Mouse (Mus musculus): ENCODE data around the gene Hnmt. TPM values are rescaled to one million over a fixed set of nuclear protein-coding genes. Genes with fewer than 3 reads are reported as not detected.

Gene Hnmt
- total and polyA plus RNA-seq, 3 experiments: 0.13 to 0.64 TPM; not detected in 1

DNA sequence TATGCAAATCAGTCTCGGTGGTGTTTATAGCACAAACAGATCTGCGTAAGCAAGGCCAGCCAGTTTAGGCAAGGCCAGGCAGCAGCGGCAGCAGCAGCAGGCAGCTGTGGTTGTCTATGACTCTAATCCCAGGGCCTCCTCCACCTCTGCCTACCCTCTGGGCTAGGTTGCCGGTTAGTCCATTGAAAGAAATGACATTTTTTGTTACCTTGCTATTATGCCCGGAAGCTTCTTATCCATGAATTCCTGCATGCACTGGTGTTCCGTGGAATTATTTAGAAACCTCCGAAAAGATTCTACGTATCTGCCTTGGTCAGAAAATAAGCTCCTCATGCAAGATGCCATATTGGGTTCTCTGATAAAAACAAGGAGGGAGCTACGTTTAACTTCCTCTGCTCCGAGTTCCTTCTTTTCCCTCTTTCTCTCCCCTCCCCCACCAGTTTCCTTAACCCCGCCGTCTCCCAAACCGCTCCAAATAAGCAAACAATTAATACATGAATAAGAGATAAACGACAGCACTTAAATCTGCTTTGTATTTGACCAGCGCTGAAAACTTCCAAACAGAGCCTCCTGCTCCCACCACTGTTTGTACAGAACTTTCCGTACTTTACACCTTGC is 605 bp downstream of the Hnmt start:
- Histone ChIP-seq H3K9ac (ENCODE audit: insufficient read depth, low read depth) (peak overlapping the region; percentile 57), H3K27ac (ENCODE audit: insufficient read depth, low read depth) (no peak overlapping the region), H3K4me2 (ENCODE audit: insufficient read depth, low read depth, poor library complexity, severe bottlenecking) (peak overlapping the region; percentile 83), H3K4me1 (ENCODE audit: control insufficient read depth in 1 of 2, insufficient read depth in 2 of 2) (no peaks in the 10 kb centered on the region), H3K36me3 (replicated peaks in 1 of 2; ENCODE audit: control insufficient read depth in 1 of 2, insufficient read depth in 1 of 2, low read length in 1 of 2) (no peaks in the 10 kb centered on the region), H3K79me2 (replicated peaks; ENCODE audit: control insufficient read depth, extremely low read depth, insufficient read depth, poor library complexity, severe bottlenecking) (no peaks in the 10 kb centered on the region), H3K9me3 (replicated peaks; ENCODE audit: low read length) (no peaks in the 10 kb centered on the region), H3K27me3 (replicated peaks) (no peaks in the 10 kb centered on the region), H3K4me3 (replicated peaks in 1 of 3; ENCODE audit: low read depth in 2 of 3, low read length in 2 of 3, poor library complexity in 1 of 3) (no peak overlapping the region)
- DNase-seq (ENCODE audit: extremely low read depth): no peak
- TF ChIP-seq BHLHE40 (IDR thresholded peaks at IDR 0.05; ENCODE audit: low read depth, low read length): no peak
- 0 out of 2 replicates have a peak, but pooled peaks have one; percentile 19 for TF ChIP-seq TCF12 (IDR thresholded peaks at IDR 0.05; ENCODE audit: low read depth, low read length)
- in situ Hi-C loops (cut with MboI; ENCODE audit: low pct_ligation_motif_present, low pct_unique_long_range_greater_than_20kb, low sequenced_read_pairs) (no loop called here), dilution Hi-C loops (cut with MboI; ENCODE audit: extremely low pct_ligation_motif_present, extremely low pct_unique_long_range_greater_than_20kb, low sequenced_read_pairs) (no loop called here)

DNA sequence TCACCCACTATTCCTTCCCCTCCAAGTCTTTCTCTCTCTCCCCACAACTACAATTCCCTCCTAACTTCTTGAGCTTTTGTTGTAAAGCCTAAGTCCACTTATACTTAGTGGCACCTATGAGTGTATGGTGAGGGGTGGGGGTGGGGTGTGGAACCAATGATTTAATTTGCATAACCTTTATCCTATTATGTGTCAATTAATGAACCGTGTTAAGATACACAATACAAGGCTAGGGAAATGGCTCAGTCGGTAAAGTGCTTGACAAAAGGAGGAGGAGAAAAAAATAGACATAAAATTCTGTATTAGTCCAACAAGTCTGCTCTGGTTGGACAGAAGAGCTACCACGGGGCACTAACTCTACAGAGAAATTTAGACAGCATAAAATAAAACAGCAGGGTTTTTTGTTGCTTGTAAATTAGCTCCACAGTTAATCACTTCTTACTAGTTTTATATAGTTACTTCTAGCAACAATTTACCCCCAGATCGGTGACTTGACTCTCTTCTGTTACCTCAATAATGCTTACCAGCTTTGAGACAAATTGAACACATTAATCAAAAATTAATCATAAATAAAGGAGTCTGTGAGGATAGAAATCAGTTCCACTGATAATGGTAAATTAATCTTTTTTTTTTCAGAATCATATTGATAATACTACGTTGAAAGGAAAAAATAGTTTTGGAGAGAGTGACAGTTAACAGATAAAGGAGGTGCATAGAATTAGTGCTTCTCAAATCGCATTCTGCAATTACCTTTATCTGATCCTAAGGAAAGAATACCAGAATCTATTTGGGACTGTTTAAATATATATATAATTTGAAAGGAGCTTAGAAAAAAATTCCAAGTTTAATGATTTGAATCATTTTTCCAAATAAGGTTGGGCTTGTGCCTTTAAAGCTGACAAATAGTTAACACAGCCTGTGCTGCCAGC is 1.4 kb downstream of the Hnmt start:
- dilution Hi-C loops (cut with MboI; ENCODE audit: extremely low pct_ligation_motif_present, extremely low pct_unique_long_range_greater_than_20kb, low sequenced_read_pairs): no loop called here
- Histone ChIP-seq H3K79me2 (replicated peaks; ENCODE audit: control insufficient read depth, extremely low read depth, insufficient read depth, poor library complexity, severe bottlenecking) (no peaks in the 10 kb centered on the region), H3K4me2 (ENCODE audit: insufficient read depth, low read depth, poor library complexity, severe bottlenecking) (no peak overlapping the region), H3K36me3 (replicated peaks in 1 of 2; ENCODE audit: control insufficient read depth in 1 of 2, insufficient read depth in 1 of 2, low read length in 1 of 2) (no peaks in the 10 kb centered on the region), H3K9me3 (replicated peaks; ENCODE audit: low read length) (no peaks in the 10 kb centered on the region), H3K4me3 (replicated peaks in 1 of 3; ENCODE audit: low read depth in 2 of 3, low read length in 2 of 3, poor library complexity in 1 of 3) (no peak overlapping the region), H3K4me1 (ENCODE audit: control insufficient read depth in 1 of 2, insufficient read depth in 2 of 2) (peaks cover 3 to 4% of the 10 kb centered on the region in 2 experiments; a peak in 1 of 4 replicates), H3K27me3 (replicated peaks) (no peaks in the 10 kb centered on the region), H3K27ac (ENCODE audit: insufficient read depth, low read depth) (no peak overlapping the region), H3K9ac (ENCODE audit: insufficient read depth, low read depth) (no peak overlapping the region)
- in situ Hi-C loops (cut with MboI; ENCODE audit: low pct_ligation_motif_present, low pct_unique_long_range_greater_than_20kb, low sequenced_read_pairs): no loop called here
- TF ChIP-seq NELFE (IDR thresholded peaks at IDR 0.05; ENCODE audit: low read depth, low read length): no peak
- TF ChIP-seq JUN (IDR thresholded peaks at IDR 0.05; ENCODE audit: insufficient read depth, low read depth, low read length): no peak
- TF ChIP-seq ZKSCAN1 (IDR thresholded peaks at IDR 0.05; ENCODE audit: borderline replicate concordance, low read depth, low read length): no peak
- TF ChIP-seq MEF2A (IDR thresholded peaks at IDR 0.05; ENCODE audit: borderline replicate concordance, low read depth, low read length): no peak
- TF ChIP-seq UBTF (IDR thresholded peaks at IDR 0.05; ENCODE audit: low read depth, low read length): no peak
- no peak for TF ChIP-seq USF2 (conservative IDR thresholded peaks at IDR 0.05; ENCODE audit: low read depth, low read length)
- no peak for TF ChIP-seq GABPA (IDR thresholded peaks at IDR 0.05; ENCODE audit: insufficient replicate concordance, low read depth, low read length)
- no peak for TF ChIP-seq JUND (conservative IDR thresholded peaks at IDR 0.05; ENCODE audit: low read depth, low read length)
- no peak for TF ChIP-seq TBP (conservative IDR thresholded peaks at IDR 0.05; ENCODE audit: low read depth, low read length)
- no peak for TF ChIP-seq SMC3 (IDR thresholded peaks at IDR 0.05; ENCODE audit: low read depth, low read length)
- TF ChIP-seq ZC3H11A (IDR thresholded peaks at IDR 0.05; ENCODE audit: low read depth, low read length): no peak
- no peak for DNase-seq (ENCODE audit: extremely low read depth)

Data from CH12.LX (cell line).